Mouse (Mus musculus) frontal cortex, postnatal 10 days (tissue): Measurements from ENCODE around the gene Hif1an.

Experiments
- DNase-seq, 2 experiments: peaks; one replicate each; pipeline ENCODE4 v3.0.0; 2022; ENCODE audit warnings: low spot score in 2 of 2, mixed read lengths in 1 of 2

The Hif1an gene

GRCm38 (mm10) chr19:44564006-44564405 lies 1.4 kb downstream of the Hif1an start:
- DNase-seq = no peak

DNA sequence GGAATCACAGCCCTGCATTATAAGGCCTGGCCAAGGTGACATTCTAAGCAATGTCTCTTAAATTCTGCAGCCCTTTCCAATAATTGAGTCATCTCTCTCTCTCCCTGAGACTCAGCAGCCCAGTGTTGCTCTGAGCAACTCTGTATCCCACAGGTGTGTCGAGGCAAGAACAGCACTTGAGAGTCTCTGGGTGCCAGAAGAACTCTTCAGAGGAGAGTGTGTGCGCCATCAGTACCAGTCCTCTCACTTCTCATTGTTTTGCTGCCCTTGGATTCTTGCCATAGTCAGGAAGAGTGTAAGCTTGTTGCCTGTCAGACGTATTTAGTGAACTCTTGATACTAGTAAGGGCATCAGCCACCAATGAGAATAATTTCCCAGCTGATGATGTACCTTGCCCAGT lies 5.1 kb downstream of the Hif1an start:
- DNase-seq = no peak

- DNase-seq = no peak
Observed at GRCm38 (mm10) chr19:44576275-44576674, 13.6 kb downstream of the Hif1an start.

DNA sequence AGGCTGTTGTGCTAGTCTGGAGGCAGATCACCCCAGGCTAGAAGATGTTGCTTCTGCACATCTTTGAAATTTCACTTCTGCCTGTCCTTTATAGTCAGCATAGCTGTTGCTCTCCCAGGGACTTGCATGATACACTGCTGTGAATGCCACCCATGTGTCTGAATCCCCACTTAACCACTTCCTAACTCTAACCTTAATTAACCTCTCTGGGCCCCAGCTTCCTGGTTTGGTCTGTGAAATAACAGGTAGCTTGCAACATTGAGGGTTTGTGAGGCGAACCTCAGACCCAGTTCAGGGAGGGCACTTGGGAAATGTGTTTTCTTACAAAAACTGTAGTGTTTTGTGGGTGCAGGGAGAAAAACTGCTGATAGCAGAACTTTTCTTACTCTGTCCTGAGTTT lies 15.4 kb downstream of the Hif1an start:
- DNase-seq = no peak

DNA sequence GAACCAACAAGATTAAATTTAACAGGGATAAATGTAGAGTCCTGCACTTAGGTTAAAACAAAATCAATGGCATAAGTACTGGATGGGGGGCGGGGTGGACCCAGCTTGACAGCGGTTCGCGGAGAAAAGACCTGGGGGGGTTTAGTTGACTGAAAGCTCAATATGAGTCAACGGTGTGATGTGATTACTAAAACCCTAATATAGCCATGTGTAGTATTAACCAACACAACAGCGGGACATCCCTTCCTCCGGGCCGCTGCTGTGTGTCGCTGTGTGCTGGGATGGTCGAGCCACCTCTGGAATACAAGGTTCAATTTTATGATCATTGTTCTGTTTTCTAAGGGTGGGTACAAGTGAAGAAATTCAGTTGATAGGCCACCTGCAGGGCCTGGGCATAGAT lies 19.5 kb downstream of the Hif1an start:
- no peak for DNase-seq

- peak; percentile 79 to 91 for DNase-seq
Observed at GRCm38 (mm10) chr19:44582638-44583309, 20.1 kb downstream of the Hif1an start.

DNA sequence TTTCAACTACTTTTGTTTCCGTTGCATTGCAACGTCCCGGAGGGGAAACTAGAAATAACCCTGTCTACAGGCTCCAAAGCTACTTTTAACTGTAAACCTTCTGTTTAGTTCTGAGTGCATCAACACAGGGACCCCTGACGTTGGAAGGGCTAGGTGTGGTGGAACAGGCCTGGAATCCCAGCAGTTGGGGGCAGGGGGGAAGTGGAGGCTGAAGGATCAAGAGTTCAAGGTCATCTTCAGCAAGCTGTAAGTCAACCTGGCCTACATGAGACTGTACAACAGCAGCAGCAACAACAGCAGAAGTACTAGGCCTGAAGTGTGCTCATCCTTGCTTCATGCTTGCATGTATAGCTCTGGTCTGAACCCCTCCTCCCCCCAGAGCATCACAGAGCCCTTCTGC lies 25.4 kb downstream of the Hif1an start:
- no peak for DNase-seq

DNA sequence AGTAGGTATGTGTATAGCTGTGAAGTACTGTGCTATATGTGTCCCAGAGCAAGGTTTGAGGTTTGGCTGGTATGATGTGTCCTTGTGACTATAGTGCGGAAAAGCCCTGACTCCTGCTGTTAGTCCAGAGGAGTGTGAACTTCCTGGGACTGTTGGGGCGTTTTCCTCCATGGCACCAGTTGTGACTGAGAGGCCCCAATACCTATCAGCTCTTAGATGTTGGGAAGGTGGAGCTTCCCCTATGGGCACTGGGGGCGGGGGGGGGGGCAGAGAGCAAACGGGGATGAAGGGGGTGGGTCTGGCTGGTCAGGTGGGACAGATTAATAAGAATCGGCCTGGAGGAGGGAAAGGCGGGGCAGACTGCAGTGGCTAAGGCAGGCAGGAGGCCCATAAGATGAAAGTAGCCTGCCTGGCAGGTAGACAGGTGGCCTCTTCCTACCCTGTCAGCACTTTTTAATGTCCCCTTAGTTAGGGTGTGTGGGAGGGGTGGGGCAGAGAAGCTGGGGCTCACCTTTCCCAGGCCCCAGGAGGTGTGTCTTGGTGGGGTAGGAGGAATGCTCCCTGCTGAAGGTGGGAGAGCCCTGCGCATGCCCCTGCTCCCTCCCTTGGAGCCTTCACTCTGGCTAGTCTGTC lies 27.1 kb downstream of the Hif1an start:
- DNase-seq = no peak

GRCm38 (mm10) chr19:44590992-44591391 lies 28.3 kb downstream of the Hif1an start:
- DNase-seq = no peak

- no peak for DNase-seq
Observed at GRCm38 (mm10) chr19:44591638-44592037, 29.0 kb downstream of the Hif1an start.

- DNase-seq = no peak
Observed at GRCm38 (mm10) chr19:44594180-44594579, 31.5 kb downstream of the Hif1an start.

DNA sequence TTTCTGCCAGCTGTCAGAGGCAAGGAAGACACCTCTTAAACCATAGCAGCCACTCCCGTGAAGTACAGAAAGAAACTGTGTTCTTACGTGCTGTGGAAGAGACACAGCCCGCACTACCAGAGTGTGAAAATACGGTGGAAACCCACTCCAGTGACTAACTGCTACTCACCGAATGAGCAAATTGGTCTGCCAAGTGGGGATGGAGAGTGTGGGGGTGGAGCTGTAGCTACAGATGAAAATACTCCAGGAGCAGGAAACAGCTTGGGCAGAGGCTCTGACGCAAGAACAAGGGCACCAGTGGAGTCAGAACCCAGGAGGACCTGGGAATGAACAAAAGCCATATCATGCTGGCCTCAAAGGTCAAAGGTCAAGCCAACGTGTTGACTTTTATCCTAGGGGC lies 55.5 kb downstream of the Hif1an start:
- DNase-seq = peak; percentile 15 to 40
